Mouse (Mus musculus) testis, postnatal 14 days (tissue): ENCODE measurements around the gene Mfn1.

Source experiments
- DNase-seq: peaks from one replicate; pipeline ENCODE4 v3.0.0; 2021; ENCODE audit warnings: low spot score

Gene Mfn1

GRCm38 (mm10) chr3:32510375-32511190 is 18.7 kb upstream of the Mfn1 start:
- DNase-seq: peak; percentile 95

- DNase-seq: no peak
Observed at GRCm38 (mm10) chr3:32511191-32511550, 18.1 kb upstream of the Mfn1 start.

- DNase-seq: no peak
Observed at GRCm38 (mm10) chr3:32512686-32513284, 16.5 kb upstream of the Mfn1 start.

DNA sequence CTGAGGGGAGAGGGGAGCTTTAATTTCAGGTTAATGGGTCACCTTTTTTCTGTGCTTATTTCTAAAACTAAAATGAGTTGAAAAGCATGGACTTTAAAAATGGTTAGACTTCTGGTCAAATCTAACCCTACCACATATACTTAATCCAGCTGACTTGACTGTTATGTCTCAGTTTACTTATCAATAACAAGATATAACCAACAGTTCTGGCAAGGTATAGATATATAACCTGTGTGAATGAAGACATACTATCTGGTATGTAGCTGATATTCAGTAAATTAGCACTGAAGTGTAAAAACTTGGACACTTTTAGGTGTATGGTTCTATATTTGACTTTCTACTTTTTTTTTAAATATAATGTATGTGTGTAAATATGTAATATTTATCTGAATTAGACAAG is 15.7 kb upstream of the Mfn1 start:
- DNase-seq: no peak

DNA sequence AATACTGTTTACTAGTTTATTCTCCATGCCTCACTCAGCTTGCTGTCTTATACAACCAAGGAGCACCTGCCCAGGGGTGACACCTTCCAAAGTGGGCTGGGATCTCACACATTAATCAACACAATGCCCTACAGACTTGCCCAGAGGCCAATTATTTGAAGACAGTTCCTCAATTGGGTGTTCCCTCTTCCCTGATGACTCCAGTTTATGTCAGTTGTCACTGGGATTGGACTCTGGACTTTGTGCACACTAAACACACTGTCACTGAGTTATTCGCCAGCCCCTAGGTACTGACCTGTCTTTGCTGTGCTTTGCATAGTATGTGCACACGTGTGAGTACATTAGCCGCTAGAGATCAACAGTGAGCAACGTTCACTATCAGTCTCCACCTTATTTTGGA is 2.1 kb upstream of the Mfn1 start:
- DNase-seq: no peak

- DNase-seq: no peak
Observed at GRCm38 (mm10) chr3:32530041-32530440, 776 bp downstream of the Mfn1 start.

GRCm38 (mm10) chr3:32535692-32536091 is 6.4 kb downstream of the Mfn1 start:
- no peak for DNase-seq

- DNase-seq: no peak
Observed at GRCm38 (mm10) chr3:32537556-32537955, 8.3 kb downstream of the Mfn1 start.

DNA sequence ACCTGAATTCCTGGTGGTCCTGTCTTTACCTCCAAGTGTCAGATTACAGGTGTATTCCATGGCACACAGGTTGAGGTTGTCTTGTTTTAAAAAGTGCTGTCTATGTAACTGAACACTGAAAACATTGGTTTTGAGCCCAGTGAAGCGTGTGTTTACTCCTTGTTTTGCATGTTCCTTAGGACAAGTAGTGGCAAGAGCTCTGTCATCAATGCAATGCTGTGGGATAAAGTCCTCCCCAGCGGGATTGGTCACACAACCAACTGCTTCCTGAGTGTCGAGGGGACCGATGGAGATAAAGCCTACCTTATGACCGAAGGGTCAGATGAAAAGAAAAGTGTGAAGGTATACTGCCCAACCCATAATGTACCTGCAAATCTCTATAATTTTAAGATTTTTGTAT is 8.8 kb downstream of the Mfn1 start:
- no peak for DNase-seq

DNA sequence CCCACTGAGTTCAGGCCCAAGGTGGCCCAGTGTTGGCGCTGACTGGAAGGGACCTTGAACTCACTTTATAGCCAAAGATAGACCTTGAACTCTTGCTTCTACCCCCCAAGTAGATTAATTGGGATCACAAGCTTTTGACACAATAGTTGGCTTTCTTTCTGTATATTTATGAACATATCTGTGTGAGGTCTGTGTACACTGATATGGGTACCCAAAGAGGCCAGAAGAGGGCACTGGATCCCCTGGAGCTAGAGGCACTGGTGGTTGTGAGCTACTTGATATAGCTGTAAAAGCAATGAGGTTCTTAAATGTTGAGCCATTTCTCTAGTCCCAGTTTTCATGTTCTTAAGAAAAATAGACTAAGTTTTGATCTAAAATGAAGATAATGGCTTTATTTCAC is 23.8 kb downstream of the Mfn1 start:
- no peak for DNase-seq

- DNase-seq: no peak
Observed at GRCm38 (mm10) chr3:32563401-32563800, 34.1 kb downstream of the Mfn1 start.

DNA sequence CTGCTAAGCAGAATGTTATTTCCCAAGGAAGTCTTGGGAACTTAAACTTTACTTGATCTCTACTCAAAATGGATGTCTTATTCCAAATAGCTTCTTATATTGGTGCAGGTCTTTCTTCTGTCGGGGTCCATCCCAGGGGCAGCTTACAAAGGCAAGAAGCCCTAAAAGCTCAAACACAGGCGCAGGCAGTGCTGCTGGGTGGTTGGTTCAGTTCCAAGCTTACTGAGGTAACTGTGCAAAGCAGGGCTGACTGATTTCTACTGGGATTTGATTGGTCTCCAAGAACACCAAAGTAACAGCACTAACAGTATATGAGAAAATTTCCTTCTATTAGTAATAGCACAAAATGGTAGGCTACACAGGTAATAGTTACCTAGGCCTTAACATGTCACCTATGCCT is 43.8 kb downstream of the Mfn1 start:
- DNase-seq: no peak

GRCm38 (mm10) chr3:32573881-32574280 is 44.6 kb downstream of the Mfn1 start:
- no peak for DNase-seq

- no peak for DNase-seq
Observed at GRCm38 (mm10) chr3:32575151-32575550, 45.9 kb downstream of the Mfn1 start.

DNA sequence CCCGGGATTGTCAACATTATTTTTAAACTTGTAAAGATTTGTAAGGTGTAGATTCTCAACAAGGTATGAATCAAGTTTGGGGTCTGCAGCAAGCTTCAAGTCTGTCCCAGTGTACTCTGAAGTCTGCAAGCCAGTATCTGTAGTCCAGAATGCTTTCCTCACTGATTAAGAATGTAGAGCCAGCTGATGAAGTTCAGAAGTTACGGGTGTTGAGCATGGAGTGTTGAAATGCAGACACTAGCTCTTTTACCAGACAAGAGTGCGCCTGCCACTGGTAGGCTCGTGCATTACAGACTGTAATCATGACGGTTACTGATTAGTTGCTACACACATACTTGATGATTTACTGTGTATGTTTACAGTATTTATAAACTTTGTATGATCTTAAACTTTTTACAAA is 49.5 kb downstream of the Mfn1 start:
- no peak for DNase-seq

DNA sequence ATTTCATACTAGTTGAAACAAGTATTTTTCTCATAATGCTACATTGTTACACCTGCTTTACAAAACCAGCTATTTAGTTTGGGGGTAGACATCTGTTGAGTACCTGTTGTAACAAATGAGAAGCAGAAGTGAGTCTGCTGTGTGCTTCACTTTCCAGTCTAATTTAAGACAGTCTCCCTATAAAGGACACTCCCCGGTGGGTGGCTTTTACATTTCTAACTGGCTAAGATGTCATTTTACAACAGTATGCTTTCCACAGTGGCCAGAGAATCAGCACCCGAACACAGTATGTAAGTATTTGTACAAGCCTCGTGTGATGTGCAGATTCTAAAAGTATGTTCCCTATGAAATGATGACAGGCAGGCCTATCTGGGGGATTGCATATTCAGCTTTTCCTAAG is 51.5 kb downstream of the Mfn1 start:
- no peak for DNase-seq

DNA sequence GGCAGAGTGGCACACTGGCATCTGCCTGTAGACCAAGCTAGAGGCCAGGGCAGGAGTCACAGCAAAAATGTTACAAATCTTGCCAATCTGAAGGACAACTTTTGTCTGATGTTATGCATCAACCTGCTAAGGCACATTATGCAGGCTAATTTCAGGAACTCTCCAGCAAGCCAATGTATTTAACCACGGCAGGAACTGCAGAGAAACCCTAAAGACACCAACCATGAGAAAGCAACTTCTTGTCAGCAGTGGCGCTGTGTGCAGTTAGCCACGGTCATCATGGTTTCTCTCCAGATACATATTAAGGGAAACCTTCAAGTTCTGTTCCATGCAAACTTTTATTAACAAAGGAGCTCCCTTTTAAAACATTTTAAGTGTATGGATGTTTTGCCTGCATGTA is 52.6 kb downstream of the Mfn1 start:
- DNase-seq: no peak

GRCm38 (mm10) chr3:32583489-32583888 is 54.2 kb downstream of the Mfn1 start:
- no peak for DNase-seq

DNA sequence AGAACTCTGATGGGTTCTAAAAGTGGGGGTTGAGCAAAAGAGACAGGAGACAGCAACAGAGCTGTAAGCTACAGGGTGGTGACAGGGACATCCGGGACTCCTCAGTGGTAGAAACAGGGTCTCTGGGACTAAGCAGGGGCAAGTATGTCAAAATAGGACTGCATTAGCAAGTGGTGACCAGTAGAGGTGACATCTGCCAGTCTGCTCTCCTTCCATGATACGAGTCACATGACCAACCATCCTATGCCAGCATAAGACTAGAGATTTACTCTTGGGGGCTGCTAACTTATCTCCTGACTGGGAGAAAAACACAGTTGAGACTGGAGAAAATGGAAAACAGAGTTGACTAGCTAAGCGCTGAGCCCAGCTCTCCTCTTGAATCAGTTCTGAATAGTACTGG is 57.0 kb downstream of the Mfn1 start:
- no peak for DNase-seq

DNA sequence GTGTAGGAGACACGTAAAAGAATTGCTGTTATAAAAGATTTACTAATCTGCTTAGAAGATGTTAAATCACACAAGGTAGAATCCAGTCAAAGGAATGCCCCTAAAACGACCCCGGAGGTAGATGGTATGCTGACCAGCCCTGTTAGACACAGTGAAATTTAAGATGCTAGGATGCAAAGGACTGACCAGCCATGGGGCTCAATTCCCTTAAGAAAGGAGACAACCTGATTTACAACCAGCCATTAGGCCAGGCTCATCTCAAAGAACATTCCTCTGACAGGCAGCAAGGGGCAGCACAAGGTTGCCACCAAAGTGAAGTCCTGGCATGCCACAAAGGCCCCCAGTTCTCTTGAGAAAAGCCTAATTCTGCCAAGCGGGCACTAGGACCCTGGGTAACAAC is 65.8 kb downstream of the Mfn1 start:
- no peak for DNase-seq

GRCm38 (mm10) chr3:32599328-32599727 is 70.1 kb downstream of the Mfn1 start:
- DNase-seq: no peak

GRCm38 (mm10) chr3:32601055-32601454 is 71.8 kb downstream of the Mfn1 start:
- no peak for DNase-seq

DNA sequence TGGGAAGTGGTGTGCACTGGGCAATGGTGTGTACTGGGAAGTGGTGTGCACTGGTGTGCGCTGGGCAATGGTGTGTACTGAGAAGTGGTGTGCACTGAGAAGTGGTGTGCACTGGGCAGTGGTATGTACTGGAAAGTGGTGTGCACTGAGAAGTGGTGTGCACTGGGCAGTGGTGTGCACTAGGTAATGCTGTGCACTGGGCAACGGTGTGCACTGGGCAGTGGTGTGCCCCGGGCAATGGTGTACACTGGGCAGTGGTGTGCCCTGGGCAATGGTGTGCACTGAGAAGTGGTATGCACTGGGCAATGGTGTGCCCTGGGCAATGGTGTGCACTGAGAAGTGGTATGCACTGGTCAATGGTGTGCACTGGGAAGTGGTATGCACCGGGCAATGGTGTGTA is 80.0 kb downstream of the Mfn1 start:
- DNase-seq: no peak

- peak; percentile 28 for DNase-seq
Observed at GRCm38 (mm10) chr3:32610560-32610959, 81.3 kb downstream of the Mfn1 start.
